Mouse (Mus musculus) thymus, adult 2 months (tissue): ENCODE measurements around the gene Pitpnm2. TPM values are rescaled to one million over a fixed set of nuclear protein-coding genes. Genes with fewer than 3 reads are reported as not detected.
A peak's percentile ranks its signal among the peaks of the same experiment; 100 is the strongest.

Source experiments
- DNase-seq: peaks from one replicate; pipeline ENCODE4 v3.0.0; 2021
- H3K27ac ChIP-seq: fragments of 200-500 bp; 2 replicates; pipeline ENCODE4 v1.5.1; 2012; ENCODE audit warnings: low read length, control low read depth; ENCODE audit not compliant: control insufficient read depth, insufficient read depth
- H3K27me3 ChIP-seq: fragments of 200-500 bp; 2 replicates; pipeline ENCODE4 v1.6.1; 2012; ENCODE audit warnings: mild to moderate bottlenecking, low read length, moderate library complexity, mixed read lengths; ENCODE audit not compliant: control insufficient read depth, insufficient read depth
- H3K36me3 ChIP-seq: fragments of 200-500 bp; 2 replicates; pipeline ENCODE4 v1.6.1; 2012; ENCODE audit warnings: mild to moderate bottlenecking, low read length, moderate library complexity; ENCODE audit not compliant: control insufficient read depth, insufficient read depth
- H3K4me1 ChIP-seq: fragments of 200-500 bp; replicated peaks from 2 replicates; pipeline ENCODE4 v1.6.1; 2012; ENCODE audit warnings: low read length; ENCODE audit not compliant: control insufficient read depth, insufficient read depth
- H3K4me3 ChIP-seq: fragments of 200-500 bp; 2 replicates; pipeline ENCODE4 v1.5.1; 2012; ENCODE audit warnings: mild to moderate bottlenecking, low read length, control low read depth, moderate library complexity; ENCODE audit not compliant: control insufficient read depth, insufficient read depth
- CTCF ChIP-seq: fragments of 200-500 bp; IDR thresholded peaks from 2 replicates; pipeline ENCODE4 v1.5.1; 2012; ENCODE audit warnings: mild to moderate bottlenecking, control low read depth, low read length, moderate library complexity, borderline replicate concordance; ENCODE audit not compliant: control insufficient read depth, poor library complexity, insufficient read depth; ENCODE audit errors: extremely low read depth
- POLR2A ChIP-seq: fragments of 200-500 bp; IDR thresholded peaks from 2 replicates; pipeline ENCODE4 v1.6.1; 2012; ENCODE audit warnings: mild to moderate bottlenecking, low read length, control low read depth, moderate library complexity; ENCODE audit not compliant: control insufficient read depth, poor library complexity, insufficient read depth; ENCODE audit errors: extremely low read depth
- WGBS: fragments of 180-500 bp; shearing (Covaris S2); methylation state at CpG from one replicate; pipeline ENCODE4 v1.1.7; 2018; 5-methylcytosine and 5-hydroxymethylcytosine counted together
- polyA plus RNA-seq: library from polyadenylated mRNA; depleted of rRNA; stranded (reverse); fragments of >200 nt; gene quantifications from 2 replicates; pipeline ENCODE4 v1.2.3, GENCODE M21; 2012

Pitpnm2 gene
- polyA plus RNA-seq, 1 experiment = 279 TPM

DNA sequence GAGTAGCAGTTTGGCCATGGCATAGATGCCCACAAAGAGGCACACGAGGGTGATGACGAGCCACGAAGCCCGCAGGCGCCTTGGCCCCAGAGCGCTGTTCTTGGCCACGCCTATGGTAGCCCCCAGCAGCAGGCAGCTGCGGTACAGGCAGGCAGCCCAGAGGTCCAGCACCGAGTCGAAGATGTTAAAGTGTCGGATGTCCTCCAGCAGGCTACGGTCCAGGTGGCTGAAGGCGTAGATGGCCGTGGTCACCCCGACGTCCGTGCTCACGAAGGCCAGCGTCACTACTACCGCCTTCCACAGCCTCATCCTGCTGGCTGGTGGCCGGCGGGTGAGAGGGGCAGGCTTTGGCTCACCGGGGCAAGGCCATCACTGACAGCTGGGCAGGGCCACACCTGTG is 159.7 kb downstream of the Pitpnm2 start:
- no peak for DNase-seq
- Histone ChIP-seq H3K4me3 (no peak overlapping the region), H3K27me3 (no peaks in the 10 kb centered on the region), H3K4me1 (peaks cover under 1% of the 10 kb centered on the region), H3K27ac (no peak overlapping the region), H3K36me3 (no peaks in the 10 kb centered on the region)
- WGBS = 95% methylated on average over 23 of the region's 23 CpGs
- TF ChIP-seq CTCF (no peak), POLR2A (no peak)

DNA sequence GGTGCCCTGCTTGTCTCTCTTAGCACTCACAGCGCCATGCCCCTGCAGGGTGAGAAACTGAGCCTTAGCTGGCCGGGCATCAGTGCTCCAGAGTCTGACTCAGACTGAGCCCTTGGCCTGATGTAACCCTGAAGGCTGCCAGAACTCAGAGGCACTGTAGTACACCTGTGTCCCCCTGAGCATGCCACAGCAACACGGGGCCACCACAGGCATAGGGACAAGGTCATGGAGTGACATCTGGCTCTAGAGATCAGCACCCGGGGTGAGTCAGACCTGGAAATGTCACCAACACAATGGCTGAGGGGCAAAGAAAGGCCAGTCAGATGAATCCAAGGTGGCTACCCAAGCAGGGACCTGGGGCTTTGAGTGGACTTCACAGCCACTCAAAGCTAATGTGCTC is 162.7 kb downstream of the Pitpnm2 start:
- H3K27me3 ChIP-seq = no peaks in the 10 kb centered on the region
- H3K4me1 ChIP-seq = peaks cover 26% of the 10 kb centered on the region
- no peak overlapping the region for H3K4me3 ChIP-seq
- TF ChIP-seq POLR2A (no peak), CTCF (no peak)
- no peaks in the 10 kb centered on the region for H3K36me3 ChIP-seq
- WGBS = 89% methylated on average over 4 of the region's 4 CpGs
- DNase-seq = no peak
- no peak overlapping the region for H3K27ac ChIP-seq

DNA sequence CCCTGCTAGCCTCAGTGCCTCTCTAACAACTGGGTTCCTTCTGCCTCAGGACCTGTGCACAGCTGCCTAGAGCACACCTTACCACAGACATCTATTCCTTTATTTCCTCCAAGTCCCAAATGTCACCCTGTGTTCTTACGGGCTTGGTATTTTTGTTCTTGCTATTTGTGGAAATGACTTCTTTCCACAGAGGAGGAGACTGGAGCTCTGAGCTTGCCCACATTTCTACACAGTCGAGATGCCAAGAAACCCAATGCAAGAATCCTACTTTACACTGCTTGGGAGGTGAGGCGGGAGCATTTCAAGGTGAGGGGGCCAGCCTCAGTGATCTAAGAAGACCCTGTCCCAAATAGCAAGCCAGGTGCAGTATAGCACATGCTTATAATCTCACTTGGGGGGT is 164.0 kb downstream of the Pitpnm2 start:
- 78% methylated on average over 3 of the region's 3 CpGs for WGBS
- TF ChIP-seq POLR2A = no peak
- TF ChIP-seq CTCF = no peak
- Histone ChIP-seq H3K4me1 (peaks cover 39% of the 10 kb centered on the region), H3K4me3 (no peak overlapping the region), H3K36me3 (no peaks in the 10 kb centered on the region), H3K27ac (no peak overlapping the region), H3K27me3 (no peaks in the 10 kb centered on the region)
- no peak for DNase-seq

DNA sequence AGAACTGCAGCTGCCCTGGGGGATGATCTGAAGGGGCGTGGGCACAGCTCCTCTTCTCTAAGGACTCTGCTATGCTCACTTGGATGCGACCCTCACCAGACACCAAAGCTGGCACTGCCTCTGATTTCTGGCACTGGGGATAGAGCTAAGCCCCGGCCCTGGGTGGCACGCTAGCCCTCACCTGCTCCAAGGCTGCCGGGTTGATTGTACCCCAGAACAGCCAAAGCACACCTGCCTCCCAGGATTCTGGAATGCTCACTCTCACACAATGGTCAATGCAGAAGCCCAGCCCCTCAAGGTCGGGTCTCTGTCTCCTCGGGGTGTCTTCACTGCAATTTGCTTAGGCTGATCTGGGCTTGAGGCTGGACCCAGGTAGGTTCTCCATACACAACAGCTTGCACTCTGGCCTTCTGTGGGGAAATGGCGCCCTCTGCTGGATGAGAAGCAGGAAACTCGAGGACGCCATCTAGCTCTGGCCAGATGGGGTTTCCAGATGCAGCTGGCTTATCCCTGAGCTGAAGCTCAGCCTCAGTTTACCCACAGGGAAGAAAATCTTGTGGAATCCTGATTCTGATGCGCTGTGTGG is 164.9 kb downstream of the Pitpnm2 start:
- Histone ChIP-seq H3K27me3 (no peaks in the 10 kb centered on the region), H3K36me3 (no peaks in the 10 kb centered on the region), H3K4me3 (no peak overlapping the region), H3K4me1 (peaks cover 48% of the 10 kb centered on the region), H3K27ac (no peak overlapping the region)
- TF ChIP-seq CTCF (peak; percentile 92; the same call in 1 of the 2 replicates), POLR2A (no peak)
- peak; percentile 88 for DNase-seq
- WGBS = 29% methylated on average over 11 of the region's 11 CpGs

DNA sequence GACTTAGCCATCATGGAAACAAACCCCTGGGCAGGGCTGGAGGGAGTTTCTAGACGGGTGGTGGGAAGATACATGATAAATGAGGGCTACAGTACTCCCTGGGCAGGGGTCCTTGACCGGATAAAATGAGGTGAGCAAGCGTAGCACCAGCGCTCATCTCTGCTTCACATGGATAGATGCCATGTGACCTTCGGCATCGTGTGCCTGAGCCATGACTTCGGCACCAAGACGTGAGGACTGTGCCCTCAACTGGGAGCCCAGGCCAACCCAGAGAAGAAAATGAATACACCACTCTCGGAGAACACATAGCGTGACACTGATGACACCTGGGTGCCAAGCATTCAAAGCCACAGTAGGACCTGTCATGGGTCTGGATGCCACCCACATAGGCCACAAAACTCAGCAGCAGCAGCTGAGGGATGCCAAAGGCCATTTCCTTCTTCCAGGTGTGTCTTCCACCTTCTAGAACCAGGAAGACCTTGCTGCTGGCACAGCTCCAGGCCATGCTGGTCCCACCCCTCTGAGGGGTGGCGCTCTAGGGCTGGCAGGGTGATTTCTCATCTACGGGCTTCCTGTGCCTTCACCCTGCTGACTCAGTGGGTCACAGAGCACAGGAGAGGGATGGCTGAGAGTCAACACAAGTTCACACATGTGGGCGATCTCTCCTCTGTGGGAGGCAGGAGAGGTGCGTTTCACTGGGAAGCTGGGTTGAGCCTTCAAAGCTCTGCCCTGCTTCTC is 165.5 kb downstream of the Pitpnm2 start:
- Histone ChIP-seq H3K4me1 (peaks cover 54% of the 10 kb centered on the region), H3K27ac (no peak overlapping the region), H3K4me3 (no peak overlapping the region), H3K27me3 (no peaks in the 10 kb centered on the region), H3K36me3 (no peaks in the 10 kb centered on the region)
- no peak for TF ChIP-seq CTCF
- no peak for TF ChIP-seq POLR2A
- DNase-seq = peak; percentile 66
- WGBS = 60% methylated on average over 14 of the region's 14 CpGs

DNA sequence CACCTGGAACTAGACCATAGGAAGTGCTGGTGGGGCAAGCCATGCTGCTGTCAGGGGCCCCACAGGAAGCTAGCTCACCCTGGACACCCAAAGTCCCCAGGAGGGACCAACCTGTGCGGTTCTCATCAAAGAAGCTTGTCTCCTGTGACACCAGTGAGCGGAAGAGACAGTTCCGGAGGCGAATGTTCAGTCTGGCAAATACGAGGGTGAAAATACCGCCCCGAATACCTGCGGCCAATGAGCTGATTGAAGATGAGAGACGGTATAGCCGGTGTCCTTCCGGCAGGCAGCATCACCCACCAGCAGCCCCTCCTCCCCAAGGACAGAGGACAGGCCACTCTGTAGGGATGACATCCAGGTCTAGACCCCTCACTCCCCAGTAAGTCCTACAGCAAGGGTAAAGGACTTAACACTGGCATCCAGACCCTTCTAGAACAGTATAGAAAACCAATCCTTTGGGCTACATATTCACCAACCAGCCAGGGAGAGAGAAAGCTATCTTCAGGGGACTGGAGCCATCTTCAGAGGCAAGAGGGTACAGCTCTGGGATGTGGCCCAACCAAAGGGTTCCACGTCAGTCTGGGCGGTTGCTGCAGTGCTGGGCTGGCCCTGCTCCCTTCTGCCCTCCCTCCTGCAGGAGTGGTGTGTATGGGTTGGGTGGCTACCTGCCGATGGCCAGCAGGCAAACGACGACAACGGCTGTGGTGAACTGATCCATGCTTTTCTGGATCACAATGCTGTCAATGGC is 166.4 kb downstream of the Pitpnm2 start:
- WGBS = 78% methylated on average over 17 of the region's 17 CpGs
- no peaks in the 10 kb centered on the region for H3K27me3 ChIP-seq
- no peak overlapping the region for H3K4me3 ChIP-seq
- no peaks in the 10 kb centered on the region for H3K36me3 ChIP-seq
- TF ChIP-seq CTCF (no peak), POLR2A (no peak)
- H3K27ac ChIP-seq = no peak overlapping the region
- no peak for DNase-seq
- peaks cover 63% of the 10 kb centered on the region for H3K4me1 ChIP-seq
